Mouse (Mus musculus): ENCODE measurements around the gene Nol8.

DNA sequence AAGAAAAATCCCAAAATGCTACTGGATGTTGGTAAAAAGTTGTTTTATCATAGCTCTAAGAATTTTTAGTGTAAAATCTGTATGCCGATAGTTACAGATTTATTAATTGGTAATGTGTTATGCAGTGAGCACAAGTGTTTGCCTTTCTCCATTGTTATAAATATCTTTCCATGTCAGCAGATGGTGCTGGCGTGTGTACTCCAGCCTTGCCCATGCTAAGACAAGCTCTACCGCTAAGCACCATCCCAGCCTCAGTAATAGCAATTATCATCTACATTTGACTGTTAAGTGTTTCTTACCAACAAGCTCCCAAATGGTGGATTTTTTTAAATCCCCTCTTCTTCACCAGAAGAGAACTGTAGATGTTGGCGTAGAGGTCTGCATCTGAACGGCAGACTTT lies 38.2 kb downstream of the Nol8 start:
- no peak for TF ChIP-seq CEBPB (IDR thresholded peaks at IDR 0.05; ENCODE audit: low read depth)
- TF ChIP-seq USF1 (IDR thresholded peaks at IDR 0.05; ENCODE audit: low read depth) = no peak

All from C2C12 (cell line).